Mouse (Mus musculus) 3T3-L1 (cell line): ENCODE results near the gene Masp2.

Source experiments
- DNase-seq: peaks from one replicate; pipeline ENCODE4 v3.0.0-alpha.2; 2015; ENCODE audit warnings: low read depth, low spot score

Masp2 gene

GRCm38 (mm10) chr4:148602357-148603120 is at the start of gene Masp2:
Gene Masp2, plus strand, starts transcription at chr4:148602554.
- DNase-seq: no peak

- DNase-seq: peak; percentile 11
These were observed 44.6 kb upstream of the Masp2 start for GRCm38 (mm10) chr4:148557766-148558165.

DNA sequence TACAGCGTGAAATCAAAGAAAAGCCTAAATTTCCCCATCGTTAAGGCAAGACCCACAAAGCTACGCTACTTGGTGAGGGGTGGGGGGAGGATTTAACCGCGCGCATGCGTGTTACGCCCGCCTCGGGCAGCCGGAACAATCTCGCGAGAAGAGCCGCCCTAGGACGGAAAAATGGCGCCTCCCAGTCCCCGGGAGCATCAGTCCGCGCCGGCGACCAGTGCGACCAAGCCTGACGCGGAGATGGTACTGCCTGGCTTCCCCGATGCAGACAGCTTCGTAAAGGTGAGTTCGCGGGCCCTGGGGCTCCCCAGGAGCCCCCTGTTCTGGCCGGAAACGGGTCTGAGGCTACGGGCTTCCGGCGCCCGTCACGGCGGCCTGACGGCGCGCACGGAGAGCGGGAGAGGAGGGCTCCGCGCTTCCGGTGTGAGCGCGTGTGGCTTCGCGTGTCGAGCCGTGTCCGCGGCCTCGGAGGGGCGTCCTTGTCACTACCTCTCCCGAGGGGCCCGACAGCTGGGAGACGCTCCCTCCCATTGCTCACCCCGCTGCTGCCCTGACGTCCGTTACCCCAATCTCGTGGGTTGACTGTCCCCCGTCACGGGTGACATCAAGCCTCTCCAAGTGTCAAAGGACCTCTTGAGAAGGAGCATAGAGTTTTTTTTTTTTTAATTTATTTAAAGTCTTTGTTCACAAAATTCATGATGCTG is 43.9 kb upstream of the Masp2 start, which contains the start of gene Exosc10:
Gene Exosc10 (plus strand): TSS at position 133 of the 704 bp plus-strand sequence.
- peak; percentile 78 for DNase-seq

GRCm38 (mm10) chr4:148562676-148563075 is 39.7 kb upstream of the Masp2 start:
- DNase-seq: no peak

GRCm38 (mm10) chr4:148563595-148563994 is 38.8 kb upstream of the Masp2 start:
- no peak for DNase-seq

- DNase-seq: no peak
These were observed 32.2 kb upstream of the Masp2 start for GRCm38 (mm10) chr4:148570138-148570537.

DNA sequence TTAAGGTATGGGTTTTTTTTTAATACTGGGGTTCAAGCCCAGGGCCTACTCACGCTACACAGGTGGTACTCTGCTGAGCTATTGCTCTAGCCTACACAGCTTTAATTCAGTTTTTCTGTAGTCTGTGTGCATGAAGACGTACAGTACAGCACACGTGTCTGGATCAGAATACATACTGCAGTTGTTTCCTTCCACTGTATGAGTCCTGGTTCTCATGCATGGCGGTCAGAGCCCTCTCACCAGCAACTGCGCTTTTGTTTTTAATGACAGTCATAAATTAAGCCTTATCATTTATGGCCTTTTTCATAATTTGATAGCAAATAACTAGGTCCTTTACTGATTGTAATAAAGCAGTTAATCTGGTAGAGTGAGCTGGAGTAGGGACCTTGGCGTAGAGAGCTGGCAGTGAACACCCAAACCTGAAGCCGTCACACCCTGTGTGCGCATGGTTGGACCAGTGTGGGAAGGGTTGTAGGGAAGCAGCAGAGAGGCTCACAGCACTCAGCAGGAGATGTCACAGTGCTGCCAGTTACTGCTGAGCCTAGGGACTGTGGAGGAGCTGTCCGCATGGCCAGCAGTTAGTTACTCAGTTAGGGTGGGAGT is 31.6 kb upstream of the Masp2 start:
- no peak for DNase-seq

- DNase-seq: no peak
These were observed 29.1 kb upstream of the Masp2 start for GRCm38 (mm10) chr4:148573222-148573621.

- DNase-seq: no peak
These were observed 21.6 kb upstream of the Masp2 start for GRCm38 (mm10) chr4:148580765-148581164.

DNA sequence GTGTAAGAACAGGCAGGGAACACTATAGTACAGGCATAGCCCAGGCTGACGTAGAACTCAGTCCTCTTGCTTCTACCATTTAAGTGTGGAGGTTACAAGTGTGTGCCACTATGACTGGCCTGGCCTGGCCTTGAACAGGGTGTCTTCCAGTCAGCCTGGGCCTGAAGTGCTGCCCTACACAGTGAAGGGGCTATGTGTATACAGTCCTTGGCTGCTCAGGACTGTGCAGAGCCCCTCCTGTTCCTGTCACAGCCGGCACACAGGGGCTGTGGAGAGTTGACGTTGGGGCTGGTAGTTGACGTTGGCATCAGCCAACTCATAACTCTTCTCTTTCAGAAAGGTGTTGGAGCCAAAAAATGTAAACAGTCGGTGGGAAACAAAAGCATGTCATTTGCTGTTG is 20.9 kb upstream of the Masp2 start:
- DNase-seq: no peak

DNA sequence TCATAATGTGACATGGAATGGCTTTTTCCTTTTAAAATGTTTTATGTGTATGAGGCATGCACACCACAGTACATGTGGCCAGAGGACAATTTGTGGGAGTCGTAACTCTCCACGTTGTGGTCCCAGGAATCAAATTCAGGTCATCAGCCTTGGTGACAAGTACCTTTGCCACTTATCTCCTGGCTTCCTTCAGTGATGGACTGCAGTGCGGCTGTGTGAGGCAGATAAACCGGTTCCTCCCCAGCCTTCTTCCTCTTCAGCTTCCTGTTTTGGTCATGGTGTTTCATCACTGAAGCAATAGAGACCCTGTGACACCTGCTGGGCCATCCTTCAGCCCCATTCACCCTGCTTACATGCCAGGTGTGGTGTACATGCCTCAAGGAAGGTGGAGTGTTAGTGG is 19.1 kb upstream of the Masp2 start:
- no peak for DNase-seq

DNA sequence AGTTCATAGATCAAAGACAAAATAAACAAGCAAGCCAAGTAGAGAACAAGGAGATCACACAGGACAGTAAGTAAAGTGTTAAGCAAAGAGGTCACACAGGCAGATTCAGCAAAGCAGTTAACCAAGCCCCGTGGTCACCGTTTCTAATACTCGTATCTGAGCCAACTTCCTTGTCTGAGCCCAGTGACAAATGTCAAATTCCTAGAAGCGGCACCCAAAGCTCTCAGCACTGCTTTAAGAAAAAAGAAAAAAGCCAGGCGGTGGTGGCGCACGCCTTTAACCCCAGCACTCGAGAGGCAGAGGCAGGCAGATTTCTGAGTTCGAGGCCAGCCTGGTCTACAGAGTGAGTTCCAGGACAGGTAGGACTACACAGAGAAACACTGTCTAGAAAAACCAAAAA is 15.7 kb upstream of the Masp2 start:
- DNase-seq: no peak

GRCm38 (mm10) chr4:148588793-148589192 is 13.6 kb upstream of the Masp2 start:
- DNase-seq: no peak

GRCm38 (mm10) chr4:148589565-148589964 is 12.8 kb upstream of the Masp2 start:
- DNase-seq: no peak

DNA sequence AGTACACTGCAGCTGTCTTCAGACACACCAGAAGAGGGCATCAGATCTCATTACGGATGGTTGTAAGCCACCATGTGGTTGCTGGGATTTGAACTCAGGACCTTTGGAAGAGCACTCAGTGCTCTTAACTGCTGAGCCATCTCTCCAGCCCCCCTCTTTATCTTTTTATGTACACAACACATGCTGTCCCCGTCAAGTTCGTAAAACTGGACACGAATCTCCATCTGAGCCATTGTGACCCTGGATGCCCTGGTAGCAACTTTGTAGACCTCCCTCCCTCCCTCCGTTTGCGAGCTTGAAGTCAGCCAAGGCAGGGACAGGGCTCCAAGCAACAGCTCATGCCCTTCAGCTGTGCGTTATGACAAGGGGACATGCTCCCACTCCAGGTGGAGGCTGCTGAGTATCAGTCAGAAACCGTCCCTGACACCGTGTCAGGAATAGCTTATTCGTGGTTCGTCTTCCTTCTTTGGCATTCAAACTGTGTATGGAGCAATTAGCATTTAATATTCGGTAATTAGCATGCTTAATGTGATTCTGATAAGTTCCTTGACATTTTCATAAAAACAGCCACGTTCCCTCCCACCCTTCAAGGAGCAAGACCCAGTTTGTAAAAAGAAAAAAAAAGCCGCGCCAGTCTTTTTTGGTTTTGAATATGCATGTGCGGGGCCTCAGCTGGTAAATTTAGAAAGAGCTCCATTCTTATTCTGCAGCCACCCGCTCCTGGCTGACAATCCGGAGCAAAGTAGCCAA is 11.8 kb upstream of the Masp2 start:
- no peak for DNase-seq

- peak; percentile 95 for DNase-seq
These were observed 11.2 kb upstream of the Masp2 start, which contains the start of gene Srm for GRCm38 (mm10) chr4:148591171-148591630. Gene Srm, plus strand, starts transcription at chr4:148591503.

DNA sequence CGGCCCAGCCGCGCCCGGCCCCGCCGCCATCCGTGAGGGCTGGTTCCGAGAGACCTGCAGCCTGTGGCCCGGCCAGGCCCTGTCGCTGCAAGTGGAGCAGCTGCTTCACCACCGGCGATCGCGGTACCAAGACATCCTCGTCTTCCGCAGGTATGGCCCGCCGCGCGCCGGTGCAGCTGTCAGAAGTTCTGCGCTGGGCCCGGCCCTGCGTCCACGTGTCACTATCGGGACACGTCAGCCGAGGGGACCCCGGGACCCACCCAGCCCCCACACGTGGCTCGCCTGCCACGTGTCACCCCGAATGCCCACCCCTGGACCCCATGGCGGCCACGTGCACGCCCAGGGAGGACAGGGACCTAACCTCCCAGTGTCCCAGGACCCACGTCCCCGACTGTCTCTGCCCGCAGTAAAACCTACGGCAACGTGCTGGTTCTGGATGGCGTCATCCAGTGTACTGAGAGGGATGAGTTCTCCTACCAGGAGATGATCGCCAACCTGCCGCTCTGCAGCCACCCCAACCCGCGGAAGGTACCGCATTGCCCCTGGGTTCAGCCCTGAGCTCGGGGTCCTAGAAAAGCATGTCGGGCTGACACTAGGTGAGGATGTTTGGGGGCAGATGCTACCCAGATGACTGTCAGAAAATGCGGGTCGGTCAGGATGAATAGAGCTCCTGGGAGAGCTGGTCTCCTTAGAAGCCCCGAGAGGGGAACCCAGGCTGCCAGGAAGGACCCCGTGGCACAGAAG is 10.5 kb upstream of the Masp2 start:
- DNase-seq: peak; percentile 46

DNA sequence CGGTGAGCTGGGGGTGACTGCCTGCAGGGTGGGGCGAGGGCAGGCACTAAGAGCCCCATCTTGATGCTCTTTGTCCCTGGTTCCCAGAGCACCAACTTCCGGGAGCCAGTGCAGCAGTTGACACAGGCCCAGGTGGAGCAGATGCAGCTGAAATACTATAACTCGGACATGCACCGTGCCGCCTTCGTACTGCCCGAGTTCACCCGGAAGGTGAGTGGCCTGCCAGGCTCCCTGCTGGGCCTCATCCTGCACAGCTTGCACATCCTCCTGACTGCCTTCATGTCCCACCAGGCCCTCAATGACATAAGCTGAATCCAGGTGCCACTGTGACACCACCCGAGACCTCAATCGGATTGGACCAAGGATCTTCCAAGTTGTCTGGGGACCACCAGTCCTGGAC is 8.4 kb upstream of the Masp2 start:
- no peak for DNase-seq

- no peak for DNase-seq
These were observed 6.4 kb upstream of the Masp2 start for GRCm38 (mm10) chr4:148595916-148596315.

- DNase-seq: no peak
These were observed 5.6 kb upstream of the Masp2 start for GRCm38 (mm10) chr4:148596731-148597130.

GRCm38 (mm10) chr4:148598826-148599225 is 3.5 kb upstream of the Masp2 start:
- DNase-seq: no peak
